Mouse (Mus musculus) hindbrain, embryonic 13.5 days (tissue): ENCODE results near the gene Hs3st1. TPM values are rescaled to one million over a fixed set of nuclear protein-coding genes. Genes with fewer than 3 reads are reported as not detected.
A peak's percentile ranks its signal among the peaks of the same experiment; 100 is the strongest.

Source experiments
- ATAC-seq: fragments of 200-750 bp; cut with Nextera tagmentation; 2 replicates; pipeline ENCODE4 v1.8.0; 2017; ENCODE audit warnings: moderate TSS enrichment; ENCODE audit not compliant: low FRiP score
- H3K27ac ChIP-seq: fragments of 300-500 bp; sonication (generic); 2 replicates; pipeline ENCODE4 v1.5.1; 2015; ENCODE audit warnings: inconsistent platforms, mild to moderate bottlenecking, moderate library complexity
- H3K27me3 ChIP-seq: fragments of 300-500 bp; sonication (generic); 2 replicates; pipeline ENCODE4 v1.6.1; 2015; ENCODE audit warnings: mild to moderate bottlenecking, inconsistent platforms
- H3K36me3 ChIP-seq: fragments of 300-500 bp; sonication (generic); 2 replicates; pipeline ENCODE4 v1.6.1; 2015; ENCODE audit warnings: mild to moderate bottlenecking, inconsistent platforms
- H3K4me1 ChIP-seq: fragments of 300-500 bp; sonication (generic); replicated peaks from 2 replicates; pipeline ENCODE4 v1.6.1; 2015; ENCODE audit warnings: inconsistent platforms
- H3K4me2 ChIP-seq: fragments of 300-500 bp; sonication (generic); 2 replicates; pipeline ENCODE4 v1.6.1; 2015; ENCODE audit warnings: inconsistent platforms, mild to moderate bottlenecking, moderate library complexity
- H3K4me3 ChIP-seq: fragments of 300-500 bp; sonication (generic); 2 replicates; pipeline ENCODE4 v1.5.1; 2015; ENCODE audit warnings: mild to moderate bottlenecking, inconsistent platforms
- H3K9ac ChIP-seq: fragments of 300-500 bp; sonication (generic); 2 replicates; pipeline ENCODE4 v1.6.1; 2015; ENCODE audit warnings: mild to moderate bottlenecking, inconsistent platforms
- H3K9me3 ChIP-seq: fragments of 300-500 bp; sonication (generic); 2 replicates; pipeline ENCODE4 v1.6.1; 2016; ENCODE audit warnings: inconsistent platforms
- WGBS: fragments of 180-500 bp; shearing (Covaris S2); methylation state at CpG from one replicate; pipeline ENCODE4 v1.1.7; 2015; 5-methylcytosine and 5-hydroxymethylcytosine counted together
- polyA plus RNA-seq: library from polyadenylated mRNA; unstranded; fragments of >200 nt; fragmentation: Nextera tagmentation; extraction: Ambion mirVana; gene quantifications from 2 replicates; pipeline ENCODE4 v1.2.1, GENCODE M21; 2015

Hs3st1 gene
- polyA plus RNA-seq, 1 experiment from 2014 or later, result 27.4 TPM

DNA sequence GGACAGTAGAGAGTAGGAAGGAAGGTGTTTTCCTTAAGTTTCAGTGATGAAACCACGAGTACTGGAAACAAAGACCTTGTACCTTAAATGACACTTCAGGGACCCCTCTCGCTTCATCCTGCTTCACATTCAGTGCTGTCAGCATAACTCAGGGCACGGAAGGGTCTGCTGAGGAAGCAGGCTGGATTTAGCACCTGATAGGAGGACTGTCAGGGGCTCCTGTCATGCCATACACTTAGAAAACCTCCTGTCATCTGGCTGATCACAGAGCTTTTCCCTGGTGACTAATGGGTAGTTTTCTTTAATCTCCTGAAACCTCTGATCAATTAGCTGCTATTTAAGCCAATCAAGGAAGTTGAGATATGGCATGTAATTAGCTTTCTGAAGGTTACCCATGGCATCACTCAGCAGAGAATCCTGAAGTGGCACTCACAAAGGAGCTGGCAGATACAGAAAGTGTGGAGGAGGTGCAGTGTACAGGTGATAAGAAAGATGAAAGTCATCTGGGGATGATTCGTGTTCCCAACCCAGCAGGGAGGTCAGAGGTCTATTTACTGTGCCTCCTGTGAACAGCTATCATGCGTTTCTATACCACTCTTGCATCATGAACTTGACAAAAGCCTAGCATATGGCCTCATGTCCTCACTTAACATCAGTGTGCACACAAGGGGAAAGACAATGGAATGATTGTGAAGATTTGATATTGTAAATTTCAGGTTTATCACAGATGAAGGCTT lies 22.1 kb downstream of the Hs3st1 start:
- H3K4me1 ChIP-seq, result no peaks in the 10 kb centered on the region
- H3K9ac ChIP-seq, result no peak overlapping the region
- H3K36me3 ChIP-seq, result no peaks in the 10 kb centered on the region
- no peak for ATAC-seq
- H3K27ac ChIP-seq, result no peak overlapping the region
- no peaks in the 10 kb centered on the region for H3K9me3 ChIP-seq
- H3K4me3 ChIP-seq, result no peak overlapping the region
- no peaks in the 10 kb centered on the region for H3K27me3 ChIP-seq
- H3K4me2 ChIP-seq, result no peak overlapping the region
- 78% methylated on average over 5 of the region's 5 CpGs for WGBS

DNA sequence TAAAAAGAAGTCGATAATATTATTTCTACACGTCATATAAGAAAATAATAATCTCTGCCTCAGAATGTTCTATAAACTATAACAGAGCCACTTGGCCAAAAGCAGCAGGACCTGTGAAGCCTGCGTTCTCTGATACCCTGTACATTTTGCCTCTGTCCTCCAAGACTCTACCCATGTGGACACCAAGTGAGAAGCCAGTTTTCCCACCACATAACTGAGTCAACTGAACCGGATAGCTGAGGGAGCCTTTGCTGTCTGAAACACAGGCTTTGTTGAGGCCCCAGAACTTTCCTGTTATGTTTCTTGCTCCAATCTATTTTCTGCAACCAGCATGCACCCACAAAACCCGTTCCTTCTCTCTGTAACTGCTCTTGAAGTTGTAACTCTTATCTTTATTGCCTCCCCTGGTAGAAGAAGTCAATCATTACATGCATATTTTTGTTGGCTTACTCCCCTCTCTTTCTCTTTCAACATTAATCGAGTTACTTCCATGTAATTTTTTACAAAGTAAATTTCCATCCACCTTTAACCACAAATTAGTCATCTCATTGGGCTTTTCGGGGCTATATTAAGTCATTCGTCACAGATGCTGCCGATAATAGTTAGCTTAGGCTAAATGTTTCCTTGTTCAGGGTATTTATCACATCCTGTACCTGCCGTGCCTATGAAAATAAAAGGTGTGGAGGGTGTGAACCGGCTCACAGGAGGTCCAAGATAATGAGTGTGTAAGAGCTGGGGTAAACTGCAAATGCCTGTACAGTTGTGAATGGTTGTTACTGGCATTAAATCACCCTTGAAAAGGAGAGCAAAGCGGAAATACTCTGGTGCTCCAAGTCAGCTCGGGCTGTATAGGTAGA lies 39.4 kb downstream of the Hs3st1 start:
- H3K4me2 ChIP-seq, result no peak overlapping the region
- no peak overlapping the region for H3K4me3 ChIP-seq
- no peak overlapping the region for H3K27ac ChIP-seq
- no peaks in the 10 kb centered on the region for H3K36me3 ChIP-seq
- no peak for ATAC-seq
- WGBS, result 88% methylated on average over 13 of the region's 13 CpGs
- no peaks in the 10 kb centered on the region for H3K27me3 ChIP-seq
- no peaks in the 10 kb centered on the region for H3K9me3 ChIP-seq
- H3K4me1 ChIP-seq, result no peaks in the 10 kb centered on the region
- H3K9ac ChIP-seq, result no peak overlapping the region

DNA sequence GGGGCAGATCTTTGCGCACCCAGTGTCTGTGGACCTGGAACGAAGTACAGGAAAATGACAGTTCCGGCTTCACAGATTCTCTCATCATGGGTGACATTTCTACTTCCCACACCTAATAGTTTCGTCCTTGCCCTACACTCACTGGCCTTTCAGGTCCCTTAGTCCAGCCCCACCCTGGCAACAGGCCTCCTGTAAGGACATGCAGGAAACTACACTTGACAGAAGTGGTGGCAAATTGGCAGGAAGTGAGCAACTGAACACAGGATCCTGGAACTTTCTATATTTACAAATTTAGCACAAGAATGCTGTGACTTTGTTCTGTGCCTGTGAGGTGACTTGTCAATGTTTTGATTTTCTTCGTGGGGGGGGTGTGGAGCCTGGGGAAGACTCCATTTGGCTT lies 40.1 kb downstream of the Hs3st1 start:
- 86% methylated on average over 5 of the region's 5 CpGs for WGBS
- no peak overlapping the region for H3K27ac ChIP-seq

DNA sequence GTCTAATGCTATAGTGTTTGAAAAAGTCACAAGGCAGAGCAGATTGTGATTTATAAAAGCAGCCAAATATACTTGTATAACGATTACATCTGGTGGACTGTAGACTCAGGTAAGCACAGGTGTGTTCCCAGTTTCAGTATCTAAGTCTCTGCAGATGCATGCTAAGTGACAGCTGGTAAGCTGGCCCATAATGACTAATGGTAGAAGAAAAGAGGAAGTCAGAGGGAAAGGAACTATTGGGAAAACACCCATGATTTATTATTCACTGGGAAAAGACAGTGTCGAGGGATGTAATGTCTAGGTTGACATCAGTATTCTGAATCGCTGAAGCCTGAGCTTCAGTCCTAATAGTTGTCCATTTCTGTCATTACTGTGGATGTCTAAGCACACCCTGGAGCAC lies 49.7 kb downstream of the Hs3st1 start:
- ATAC-seq, result no peak
- Histone ChIP-seq H3K27me3 (no peaks in the 10 kb centered on the region), H3K27ac (no peak overlapping the region), H3K4me1 (no peaks in the 10 kb centered on the region), H3K9me3 (no peaks in the 10 kb centered on the region), H3K4me2 (no peak overlapping the region), H3K4me3 (no peak overlapping the region), H3K36me3 (no peaks in the 10 kb centered on the region), H3K9ac (no peak overlapping the region)
- 71% methylated on average over 3 of the region's 3 CpGs for WGBS

More for the DNA sequence above, 40.1 kb downstream of the Hs3st1 start:
- Histone ChIP-seq H3K36me3 (no peaks in the 10 kb centered on the region), H3K4me3 (no peak overlapping the region), H3K27me3 (no peaks in the 10 kb centered on the region), H3K9ac (no peak overlapping the region), H3K4me2 (no peak overlapping the region), H3K9me3 (no peaks in the 10 kb centered on the region), H3K4me1 (no peaks in the 10 kb centered on the region)
- no peak for ATAC-seq

DNA sequence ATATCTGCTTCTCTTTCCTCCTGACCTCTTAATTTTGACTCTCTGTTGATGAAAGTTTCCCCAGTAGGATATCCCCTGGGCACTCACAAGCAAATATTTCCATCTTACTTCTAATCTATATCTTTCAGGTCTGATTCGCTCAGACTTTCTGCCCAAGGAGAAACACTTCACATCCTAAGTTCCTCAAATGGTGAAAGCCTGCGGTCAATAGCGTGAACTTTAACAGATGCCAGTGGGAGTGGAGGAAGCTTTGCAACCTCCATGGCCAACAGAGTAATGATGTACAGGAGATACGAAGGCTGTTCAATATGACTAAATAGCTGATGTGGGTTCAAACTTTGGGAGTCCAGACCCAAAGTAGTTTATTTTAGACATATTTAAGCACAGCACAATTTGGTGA lies 94.4 kb downstream of the Hs3st1 start:
- ATAC-seq, result no peak
- H3K4me2 ChIP-seq, result no peak overlapping the region
- H3K27ac ChIP-seq, result no peak overlapping the region

DNA sequence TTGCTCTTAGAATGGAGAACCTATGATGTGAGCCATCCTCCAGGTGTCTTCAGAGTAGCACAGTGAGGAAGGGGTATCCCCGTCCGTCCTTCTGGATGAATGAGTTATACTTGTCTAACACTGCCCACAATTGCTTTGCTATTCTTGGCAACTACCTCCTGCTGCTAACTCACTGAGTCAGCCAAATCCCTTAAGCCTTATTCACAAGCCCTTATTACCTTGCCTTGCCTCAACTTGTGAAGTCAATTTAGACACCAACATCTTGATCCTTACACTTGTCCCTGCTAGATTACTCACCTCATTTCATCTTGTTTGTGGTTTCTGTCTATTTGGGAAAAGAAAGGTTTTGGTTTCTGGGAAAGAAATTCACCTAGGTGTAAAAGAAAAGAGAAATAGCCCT lies 95.9 kb downstream of the Hs3st1 start:
- 79% methylated on average over 2 of the region's 2 CpGs for WGBS
- H3K27ac ChIP-seq, result no peak overlapping the region
- no peaks in the 10 kb centered on the region for H3K4me1 ChIP-seq
- H3K4me2 ChIP-seq, result no peak overlapping the region
- H3K9me3 ChIP-seq, result no peaks in the 10 kb centered on the region
- no peaks in the 10 kb centered on the region for H3K27me3 ChIP-seq
- no peak overlapping the region for H3K4me3 ChIP-seq
- no peaks in the 10 kb centered on the region for H3K36me3 ChIP-seq
- no peak for ATAC-seq
- no peak overlapping the region for H3K9ac ChIP-seq

More for the DNA sequence above, 94.4 kb downstream of the Hs3st1 start:
- 93% methylated on average over 4 of the region's 4 CpGs for WGBS
- H3K9me3 ChIP-seq, result no peaks in the 10 kb centered on the region
- no peak overlapping the region for H3K4me3 ChIP-seq
- H3K4me1 ChIP-seq, result no peaks in the 10 kb centered on the region
- no peaks in the 10 kb centered on the region for H3K27me3 ChIP-seq
- no peaks in the 10 kb centered on the region for H3K36me3 ChIP-seq
- no peak overlapping the region for H3K9ac ChIP-seq

DNA sequence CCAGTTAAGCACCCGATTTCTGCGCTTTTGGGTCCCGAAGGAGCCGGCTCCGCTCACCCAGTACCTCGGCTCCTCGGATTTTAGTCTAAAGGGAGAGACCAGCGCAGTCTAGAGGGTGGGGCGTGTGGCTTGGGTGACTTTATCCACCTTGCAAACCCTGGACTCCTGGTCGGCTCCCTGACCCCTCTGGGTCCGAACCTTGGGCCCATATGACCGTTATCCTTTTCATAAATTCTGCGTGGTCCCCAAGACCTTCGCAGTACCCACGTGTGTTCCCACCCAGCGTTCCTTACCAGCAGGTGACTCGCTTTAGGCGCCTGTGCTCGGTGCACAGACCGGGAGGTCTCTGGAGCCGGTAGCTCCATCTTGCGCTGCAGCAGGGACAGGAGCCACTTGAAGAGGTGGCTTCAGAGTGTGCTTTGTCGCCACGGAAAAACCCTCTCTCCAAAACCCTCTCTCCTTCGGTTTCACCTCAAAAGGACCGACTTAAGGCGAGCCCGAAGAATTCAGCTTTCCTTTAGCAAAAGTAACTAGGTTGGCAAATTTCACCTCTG lies 110.4 kb downstream of the Hs3st1 start:
- peak; percentile 81 for ATAC-seq
- Histone ChIP-seq H3K9me3 (no peaks in the 10 kb centered on the region), H3K4me2 (peak overlapping the region; percentile 91), H3K4me1 (peaks cover 27% of the 10 kb centered on the region), H3K4me3 (peak overlapping the region; percentile 80), H3K27me3 (peaks cover 20% of the 10 kb centered on the region), H3K9ac (peak overlapping the region; percentile 87), H3K36me3 (no peaks in the 10 kb centered on the region), H3K27ac (peak overlapping the region; percentile 40; the same call in 1 of the 2 replicates)
- WGBS, result under 1% methylated on average over 28 of the region's 28 CpGs

DNA sequence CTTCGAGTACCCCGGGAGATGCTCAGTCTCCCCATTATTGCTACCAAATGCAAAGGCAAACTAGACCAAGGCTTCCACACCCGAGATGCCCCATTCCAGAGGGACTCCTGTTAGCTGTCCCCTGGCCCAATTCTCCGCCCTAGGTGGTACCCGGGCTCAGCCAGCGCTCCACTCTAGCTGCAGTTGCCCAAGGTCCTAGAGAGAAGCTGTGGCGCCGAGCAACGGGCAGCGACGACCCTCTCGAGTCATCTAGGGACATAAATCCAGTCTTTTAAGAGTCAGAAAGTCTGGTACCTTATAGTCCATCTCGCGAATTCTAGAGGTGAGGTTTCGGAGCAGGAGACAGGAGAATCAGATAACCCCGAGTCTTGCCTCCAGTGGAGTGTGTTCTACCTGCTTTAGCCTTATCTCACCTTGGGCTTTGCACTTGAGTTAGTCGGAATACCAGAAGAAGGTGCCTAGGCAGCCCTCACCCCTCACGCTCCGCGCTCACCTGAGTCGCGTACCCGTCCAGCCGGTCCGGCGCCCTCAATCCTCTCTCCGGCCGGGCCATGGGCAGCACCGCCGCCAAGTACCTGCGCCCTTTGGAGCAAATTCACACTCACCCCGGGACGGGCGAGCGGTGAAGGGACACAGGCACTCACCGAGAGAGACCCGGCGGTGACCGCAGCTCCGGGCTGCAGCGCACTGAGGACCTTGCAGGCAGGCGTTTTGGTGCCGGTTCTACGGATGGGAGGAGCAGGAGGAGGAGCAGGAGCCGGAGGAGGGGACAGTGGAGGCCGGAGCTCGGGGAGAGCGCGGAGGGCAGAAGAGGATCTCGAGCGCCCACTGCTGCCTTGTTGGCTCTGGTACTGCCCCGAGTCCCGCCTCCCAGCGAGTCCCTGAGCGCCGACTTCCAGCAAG lies 111.1 kb downstream of the Hs3st1 start:
- peak; percentile 97 for ATAC-seq
- Histone ChIP-seq H3K27ac (peak overlapping the region; percentile 63; the same call in 1 of the 2 replicates), H3K36me3 (no peaks in the 10 kb centered on the region), H3K4me2 (peak overlapping the region; percentile 91), H3K27me3 (peaks cover 20% of the 10 kb centered on the region), H3K9ac (peak overlapping the region; percentile 87), H3K4me3 (peak overlapping the region; percentile 80), H3K9me3 (no peaks in the 10 kb centered on the region), H3K4me1 (peaks cover 30% of the 10 kb centered on the region)
- WGBS, result 1% methylated on average over 56 of the region's 56 CpGs

DNA sequence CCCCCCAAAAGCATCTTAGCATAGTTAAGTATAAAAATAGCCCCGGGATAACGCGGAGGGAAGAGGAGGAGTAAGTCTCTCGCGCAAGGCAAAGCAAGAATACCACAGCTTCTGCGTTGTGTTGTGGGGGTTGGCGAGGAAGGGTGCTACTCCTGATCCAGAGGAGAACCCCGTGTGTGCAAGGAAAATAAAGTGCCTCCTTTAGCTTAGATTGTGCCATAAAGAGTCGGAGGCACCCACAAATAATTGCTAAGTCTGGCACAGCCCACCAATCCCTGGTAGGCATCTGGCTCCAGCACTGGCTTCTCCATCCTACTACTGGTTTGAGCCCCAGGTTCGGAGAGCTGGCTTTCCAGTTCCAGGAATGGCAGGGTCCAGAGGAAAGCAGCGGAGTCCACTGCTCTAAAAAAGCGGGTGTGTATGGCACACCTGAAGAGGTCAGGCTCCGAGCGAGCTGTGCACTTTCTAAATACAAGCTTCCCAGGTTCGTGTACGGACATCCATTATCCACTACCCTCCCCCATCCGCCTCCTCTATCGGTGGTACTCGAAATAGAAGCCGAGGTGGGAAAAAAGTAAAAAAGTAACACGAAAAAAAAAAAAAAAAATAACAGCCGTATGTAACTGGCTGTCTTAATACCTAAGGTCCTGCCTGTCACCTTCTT lies 111.9 kb downstream of the Hs3st1 start:
- H3K27ac ChIP-seq, result no peak overlapping the region
- H3K36me3 ChIP-seq, result no peaks in the 10 kb centered on the region
- peaks cover 20% of the 10 kb centered on the region for H3K27me3 ChIP-seq
- H3K9me3 ChIP-seq, result no peaks in the 10 kb centered on the region
- WGBS, result 4% methylated on average over 22 of the region's 22 CpGs
- no peak for ATAC-seq
- peak overlapping the region; percentile 87 for H3K9ac ChIP-seq
- H3K4me2 ChIP-seq, result peak overlapping the region; percentile 91
- H3K4me3 ChIP-seq, result peak overlapping the region; percentile 80
- peaks cover 30% of the 10 kb centered on the region for H3K4me1 ChIP-seq

DNA sequence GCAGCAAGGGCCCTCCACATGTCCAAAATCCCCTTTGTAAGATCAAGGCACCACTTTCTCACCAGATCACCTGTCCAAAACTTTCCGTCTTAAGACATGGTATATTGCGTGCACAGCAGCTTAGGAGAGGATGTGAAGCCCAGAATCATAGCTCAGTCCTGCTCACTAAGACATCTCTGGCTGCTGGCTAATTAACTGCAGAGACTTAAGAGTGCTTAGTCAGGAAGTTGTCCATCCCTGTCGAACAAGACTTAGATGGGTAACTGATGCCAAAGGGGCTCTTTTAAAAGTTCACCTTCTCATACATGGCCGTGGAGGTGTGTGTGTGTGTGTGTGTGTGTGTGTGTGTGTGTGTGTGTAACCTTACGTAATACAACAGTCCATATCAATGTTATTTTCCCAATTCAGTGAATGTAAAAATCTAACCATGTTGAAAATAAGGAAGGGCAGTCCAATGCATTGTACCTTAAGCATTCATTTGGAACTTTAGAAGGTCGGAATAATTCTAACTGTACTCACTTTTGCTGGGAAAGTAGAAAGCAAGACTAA lies 113.0 kb downstream of the Hs3st1 start:
- peak overlapping the region; percentile 91 for H3K4me2 ChIP-seq
- peaks cover 30% of the 10 kb centered on the region for H3K4me1 ChIP-seq
- H3K27me3 ChIP-seq, result peaks cover 20% of the 10 kb centered on the region
- no peaks in the 10 kb centered on the region for H3K36me3 ChIP-seq
- no peak overlapping the region for H3K9ac ChIP-seq
- peak overlapping the region; percentile 80 for H3K4me3 ChIP-seq
- no peaks in the 10 kb centered on the region for H3K9me3 ChIP-seq
- 77% methylated on average over 6 of the region's 6 CpGs for WGBS
- ATAC-seq, result no peak
- no peak overlapping the region for H3K27ac ChIP-seq
